Mouse (Mus musculus): ENCODE results near the gene Cd209a. TPM values are rescaled to one million over a fixed set of nuclear protein-coding genes. Genes with fewer than 3 reads are reported as not detected.

The Cd209a gene
- polyA plus RNA-seq, 1 experiment from 2014 or later, result not detected

DNA sequence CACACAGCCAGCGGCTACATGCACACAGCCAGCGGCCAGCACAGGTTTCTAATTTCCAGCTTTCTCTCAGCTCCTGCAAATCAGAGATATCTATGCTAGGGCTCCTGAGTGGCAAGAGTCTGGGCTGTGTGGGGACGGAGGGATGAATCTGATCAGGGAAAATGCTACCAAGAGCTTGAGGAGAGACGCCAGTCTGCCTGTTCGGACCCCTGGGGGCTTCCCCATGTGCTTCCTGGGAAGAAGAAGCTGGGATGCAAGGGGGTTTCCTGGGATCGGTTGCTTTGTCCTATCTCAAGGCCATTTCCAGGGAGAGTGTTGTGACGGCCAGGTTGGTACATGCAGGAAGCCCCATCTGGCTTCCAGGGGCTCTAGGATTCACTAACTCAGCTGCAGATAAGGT lies 41.2 kb downstream of the Cd209a start:
- H3K9ac ChIP-seq (replicated peaks), result no peak overlapping the region
- H3K4me2 ChIP-seq (replicated peaks), result no peak overlapping the region
- ATAC-seq (ENCODE audit: low FRiP score, low read depth), result no peak
- no peaks in the 10 kb centered on the region for H3K27me3 ChIP-seq
- H3K4me1 ChIP-seq, result no peaks in the 10 kb centered on the region
- no peaks in the 10 kb centered on the region for H3K36me3 ChIP-seq
- H3K9me3 ChIP-seq, result no peaks in the 10 kb centered on the region
- H3K4me3 ChIP-seq, result no peak overlapping the region
- no peak overlapping the region for H3K27ac ChIP-seq (replicated peaks)
- 71% methylated on average over 7 of the region's 7 CpGs for WGBS

DNA sequence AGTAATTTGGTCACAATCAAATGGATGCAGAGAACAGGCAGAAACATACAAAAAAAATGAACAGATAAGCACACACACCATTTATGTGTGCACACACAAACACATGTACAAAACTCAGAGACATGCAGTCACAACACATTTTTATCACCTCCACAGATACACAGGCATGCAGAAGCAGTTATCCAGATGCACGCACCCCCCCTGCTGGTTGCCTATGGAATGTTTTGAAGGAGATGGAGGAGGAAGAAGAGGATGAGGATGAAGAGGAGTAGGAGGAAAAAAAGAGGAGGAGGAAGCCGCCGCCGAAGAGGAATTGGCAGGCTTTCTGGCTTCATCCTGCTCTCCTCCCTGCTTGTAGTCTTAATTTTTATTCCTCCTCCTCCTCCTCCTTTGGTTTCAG lies 43.1 kb downstream of the Cd209a start:
- Histone ChIP-seq H3K27ac (replicated peaks) (no peak overlapping the region), H3K4me3 (no peak overlapping the region), H3K9me3 (no peaks in the 10 kb centered on the region), H3K9ac (replicated peaks) (no peak overlapping the region), H3K4me1 (no peaks in the 10 kb centered on the region), H3K27me3 (no peaks in the 10 kb centered on the region), H3K4me2 (replicated peaks) (no peak overlapping the region), H3K36me3 (no peaks in the 10 kb centered on the region)
- ATAC-seq (ENCODE audit: low FRiP score, low read depth), result no peak
- WGBS, result 64% methylated on average over 4 of the region's 4 CpGs

DNA sequence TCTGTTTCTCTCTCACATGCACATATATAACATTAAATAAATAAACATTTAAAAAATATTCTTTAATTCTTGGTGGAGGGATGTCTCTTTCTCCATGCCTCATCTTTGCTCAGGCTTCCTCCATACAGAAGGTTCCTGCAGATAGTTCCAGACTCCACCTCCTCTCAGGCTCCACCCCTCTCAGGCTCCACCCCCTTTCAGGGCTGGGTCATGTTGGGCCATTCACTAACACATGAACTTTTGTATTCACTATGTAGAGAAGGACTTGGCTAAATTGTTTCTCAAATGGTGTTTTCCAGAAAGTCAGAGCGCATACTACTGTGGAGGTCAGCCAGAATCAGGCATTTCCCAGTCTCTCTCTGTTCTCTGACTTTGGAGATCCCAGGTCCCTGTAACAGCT lies 47.3 kb downstream of the Cd209a start:
- H3K4me3 ChIP-seq, result no peak overlapping the region
- 90% methylated on average over 1 of the region's 1 CpGs for WGBS
- ATAC-seq (ENCODE audit: low FRiP score, low read depth), result no peak
- H3K9ac ChIP-seq (replicated peaks), result no peak overlapping the region
- no peaks in the 10 kb centered on the region for H3K36me3 ChIP-seq
- H3K4me2 ChIP-seq (replicated peaks), result no peak overlapping the region
- no peaks in the 10 kb centered on the region for H3K9me3 ChIP-seq
- H3K27ac ChIP-seq (replicated peaks), result no peak overlapping the region
- H3K27me3 ChIP-seq, result no peaks in the 10 kb centered on the region
- H3K4me1 ChIP-seq, result no peaks in the 10 kb centered on the region

DNA sequence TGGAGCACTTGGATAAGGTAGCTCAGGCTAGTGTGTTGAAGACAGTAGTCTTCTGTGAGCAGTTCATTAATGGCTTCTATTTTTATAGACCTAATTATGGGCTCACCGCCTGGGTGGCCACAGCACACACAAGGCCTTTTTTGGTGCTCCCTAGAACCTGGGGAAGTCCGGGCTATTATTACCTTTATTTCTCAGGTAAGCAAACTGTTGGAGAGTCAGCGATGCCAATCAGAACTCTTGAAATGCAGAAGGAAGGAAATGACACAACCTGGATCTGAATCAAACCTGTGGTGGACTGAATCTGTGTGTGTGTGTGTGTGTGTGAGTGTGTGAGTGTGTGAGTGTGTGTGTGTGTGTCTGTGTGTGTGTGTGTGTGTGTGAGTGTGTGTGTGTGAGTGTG lies 54.7 kb downstream of the Cd209a start, which contains the start of gene Fcer2a:
Gene Fcer2a (minus strand): TSS at position 55 of the 400 bp plus-strand sequence.
- H3K4me2 ChIP-seq (replicated peaks), result no peak within 1 kb of the TSS
- H3K27ac ChIP-seq (replicated peaks), result no peak within 1 kb of the TSS
- H3K9me3 ChIP-seq, result no peaks in the 10 kb centered on the region
- no peak within 1 kb of the TSS for H3K4me3 ChIP-seq
- H3K4me1 ChIP-seq, result no peaks in the 10 kb centered on the region
- ATAC-seq (ENCODE audit: low FRiP score, low read depth), result no peak
- 85% methylated on average over 3 of the region's 3 CpGs for WGBS
- no peaks in the 10 kb centered on the region for H3K27me3 ChIP-seq
- no peaks in the 10 kb centered on the region for H3K36me3 ChIP-seq
- no peak within 1 kb of the TSS for H3K9ac ChIP-seq (replicated peaks)

Small RNA genes within 50 kb of the gene (microRNA-seq; reads per million reads assigned to microRNA genes)
- not detected for gene Gm24934

Other genes with a start within 250 kb of the Cd209a start
- 74.9 and 79.3 TPM in 2 replicates for gene Mcoln1, start 248.5 kb downstream of the Cd209a start, polyA plus RNA-seq (2016; fragmentation: Nextera tagmentation; extraction: Ambion mirVana)
- 30.5 and 35.0 TPM in 2 replicates for gene Pnpla6, start 233.6 kb downstream of the Cd209a start, polyA plus RNA-seq (2016; fragmentation: Nextera tagmentation; extraction: Ambion mirVana)
- gene C330021F23Rik, start 181.0 kb downstream of the Cd209a start, polyA plus RNA-seq (2016; fragmentation: Nextera tagmentation; extraction: Ambion mirVana), result 2.8 and 3.2 TPM in 2 replicates
- 22.9 and 26.5 TPM in 2 replicates for gene Camsap3, start 161.7 kb downstream of the Cd209a start, polyA plus RNA-seq (2016; fragmentation: Nextera tagmentation; extraction: Ambion mirVana)
- 62.8 and 65.2 TPM in 2 replicates for gene Xab2, start 127.7 kb downstream of the Cd209a start, polyA plus RNA-seq (2016; fragmentation: Nextera tagmentation; extraction: Ambion mirVana)
- 109 and 124 TPM in 2 replicates for gene Pet100, start 127.4 kb downstream of the Cd209a start, polyA plus RNA-seq (2016; fragmentation: Nextera tagmentation; extraction: Ambion mirVana)
- gene Pcp2, start 123.4 kb downstream of the Cd209a start, polyA plus RNA-seq (2016; fragmentation: Nextera tagmentation; extraction: Ambion mirVana), result 0.14 TPM in 1 of 2 replicates, not detected in the other
- 19.5 and 19.8 TPM in 2 replicates for gene Stxbp2, start 118.0 kb downstream of the Cd209a start, polyA plus RNA-seq (2016; fragmentation: Nextera tagmentation; extraction: Ambion mirVana)
- 0.54 TPM in 1 of 2 replicates, not detected in the other for gene Retn, start 93.2 kb downstream of the Cd209a start, polyA plus RNA-seq (2016; fragmentation: Nextera tagmentation; extraction: Ambion mirVana)
- gene Mcemp1, start 83.2 kb downstream of the Cd209a start, polyA plus RNA-seq (2016; fragmentation: Nextera tagmentation; extraction: Ambion mirVana), result not detected in 2 replicates
- 7.0 and 7.9 TPM in 2 replicates for gene Fcor, start 76.6 kb downstream of the Cd209a start, polyA plus RNA-seq (2016; fragmentation: Nextera tagmentation; extraction: Ambion mirVana)
- gene Trappc5, start 72.7 kb downstream of the Cd209a start, polyA plus RNA-seq (2016; fragmentation: Nextera tagmentation; extraction: Ambion mirVana), result 46.6 and 49.0 TPM in 2 replicates
- 0.40 and 0.42 TPM in 2 replicates for gene Fcer2a, start 54.8 kb downstream of the Cd209a start, polyA plus RNA-seq (2016; fragmentation: Nextera tagmentation; extraction: Ambion mirVana)
- not detected in 2 replicates for gene Clec4g, start 28.3 kb downstream of the Cd209a start, polyA plus RNA-seq (2016; fragmentation: Nextera tagmentation; extraction: Ambion mirVana)
- not detected in 2 replicates for gene Cd209e, start 105.3 kb upstream of the Cd209a start, polyA plus RNA-seq (2016; fragmentation: Nextera tagmentation; extraction: Ambion mirVana)
- not detected in 2 replicates for gene Cd209d, start 129.6 kb upstream of the Cd209a start, polyA plus RNA-seq (2016; fragmentation: Nextera tagmentation; extraction: Ambion mirVana)
- gene Cd209b, start 177.9 kb upstream of the Cd209a start, polyA plus RNA-seq (2016; fragmentation: Nextera tagmentation; extraction: Ambion mirVana), result not detected in 2 replicates
- gene Cd209c, start 205.8 kb upstream of the Cd209a start, polyA plus RNA-seq (2016; fragmentation: Nextera tagmentation; extraction: Ambion mirVana), result 0.52 and 0.66 TPM in 2 replicates

Measured in midbrain, embryonic 12.5 days (tissue).